Mouse (Mus musculus) intestine, embryonic 15.5 days (tissue): ENCODE results near the gene Rarb. TPM values are rescaled to one million over a fixed set of nuclear protein-coding genes. Genes with fewer than 3 reads are reported as not detected.
A peak's percentile ranks its signal among the peaks of the same experiment; 100 is the strongest.

Source experiments
- ATAC-seq: fragments of 200-750 bp; cut with Nextera tagmentation; 2 replicates; pipeline ENCODE4 v1.8.0; 2017; ENCODE audit warnings: moderate TSS enrichment, moderate library complexity
- H3K27ac ChIP-seq: fragments of 300-500 bp; sonication (generic); 2 replicates; pipeline ENCODE4 v1.5.1; 2015; ENCODE audit warnings: mild to moderate bottlenecking, inconsistent platforms
- H3K27me3 ChIP-seq: fragments of 300-500 bp; sonication (generic); replicated peaks from 2 replicates; pipeline ENCODE4 v1.6.1; 2015; ENCODE audit warnings: inconsistent platforms
- H3K36me3 ChIP-seq: fragments of 300-500 bp; sonication (generic); 2 replicates; pipeline ENCODE4 v1.6.1; 2015; ENCODE audit warnings: inconsistent platforms
- H3K4me1 ChIP-seq: fragments of 300-500 bp; sonication (generic); replicated peaks from 2 replicates; pipeline ENCODE4 v1.6.1; 2015; ENCODE audit warnings: inconsistent platforms
- H3K4me2 ChIP-seq: fragments of 300-500 bp; sonication (generic); replicated peaks from 2 replicates; pipeline ENCODE4 v1.6.1; 2015; ENCODE audit warnings: mild to moderate bottlenecking, inconsistent platforms
- H3K4me3 ChIP-seq: fragments of 300-500 bp; sonication (generic); replicated peaks from 2 replicates; pipeline ENCODE4 v1.5.1; 2015; ENCODE audit warnings: inconsistent platforms
- H3K9ac ChIP-seq: fragments of 300-500 bp; sonication (generic); 2 replicates; pipeline ENCODE4 v1.6.1; 2015; ENCODE audit warnings: inconsistent platforms
- H3K9me3 ChIP-seq: fragments of 300-500 bp; sonication (generic); 2 replicates; pipeline ENCODE4 v1.6.1; 2016; ENCODE audit warnings: inconsistent platforms
- WGBS: fragments of 180-500 bp; shearing (Covaris S2); methylation state at CpG from one replicate; pipeline ENCODE4 v1.1.7; 2015; 5-methylcytosine and 5-hydroxymethylcytosine counted together
- polyA plus RNA-seq: library from polyadenylated mRNA; unstranded; fragments of >200 nt; fragmentation: Nextera tagmentation; extraction: Ambion mirVana; gene quantifications from 2 replicates; pipeline ENCODE4 v1.2.1, GENCODE M21; 2015

Rarb gene
- polyA plus RNA-seq, 1 experiment from 2014 or later, result 10.2 TPM

DNA sequence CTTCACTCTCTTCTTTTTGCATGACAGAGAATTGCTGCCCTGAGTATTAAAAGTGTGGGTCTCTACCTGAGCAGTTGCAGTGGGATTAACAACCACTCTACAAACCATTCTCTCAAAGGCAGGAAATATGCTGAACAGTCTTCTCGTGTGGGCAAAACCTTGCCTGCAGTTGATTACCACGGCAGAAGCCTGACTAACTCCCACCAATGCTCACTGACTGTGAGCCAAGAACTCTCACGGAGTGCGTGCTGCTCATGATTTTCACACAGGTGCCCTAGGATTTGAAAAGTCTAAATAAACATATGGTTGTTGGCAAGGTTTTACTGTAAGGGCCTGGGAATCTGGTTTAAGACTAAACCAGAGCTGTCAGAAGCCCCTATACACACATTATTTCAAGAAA lies 309.1 kb downstream of the Rarb start:
- Histone ChIP-seq H3K36me3 (0 out of 2 replicates have a peak, but pooled peaks cover 4% of the 10 kb centered on the region), H3K9me3 (no peaks in the 10 kb centered on the region), H3K27me3 (no peaks in the 10 kb centered on the region), H3K27ac (no peak overlapping the region), H3K4me2 (no peak overlapping the region), H3K4me3 (no peak overlapping the region), H3K4me1 (no peaks in the 10 kb centered on the region), H3K9ac (no peak overlapping the region)
- no peak for ATAC-seq
- 68% methylated on average over 4 of the region's 4 CpGs for WGBS

DNA sequence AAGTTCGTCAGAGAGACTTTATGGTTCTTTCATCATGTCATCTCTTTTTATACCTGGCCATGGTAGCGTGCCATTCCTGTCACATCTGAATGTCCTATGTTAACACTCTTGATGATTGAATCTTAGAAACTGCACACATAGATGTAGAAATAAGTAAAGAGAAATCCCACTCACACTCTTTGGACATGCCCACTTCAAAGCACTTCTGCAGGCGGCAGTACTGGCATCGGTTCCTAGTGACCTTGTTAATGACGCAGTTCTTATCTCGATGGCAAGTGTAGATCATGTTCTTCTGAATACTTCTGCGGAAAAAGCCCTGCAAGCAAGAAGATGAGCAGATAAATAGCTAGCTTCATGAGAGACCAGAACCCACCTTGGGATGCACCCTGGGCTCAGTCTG lies 310.2 kb downstream of the Rarb start:
- Histone ChIP-seq H3K27me3 (no peaks in the 10 kb centered on the region), H3K36me3 (0 out of 2 replicates have a peak, but pooled peaks cover 4% of the 10 kb centered on the region), H3K9me3 (no peaks in the 10 kb centered on the region), H3K9ac (no peak overlapping the region), H3K4me1 (no peaks in the 10 kb centered on the region), H3K27ac (no peak overlapping the region), H3K4me2 (no peak overlapping the region), H3K4me3 (no peak overlapping the region)
- WGBS, result 93% methylated on average over 7 of the region's 7 CpGs
- ATAC-seq, result no peak

DNA sequence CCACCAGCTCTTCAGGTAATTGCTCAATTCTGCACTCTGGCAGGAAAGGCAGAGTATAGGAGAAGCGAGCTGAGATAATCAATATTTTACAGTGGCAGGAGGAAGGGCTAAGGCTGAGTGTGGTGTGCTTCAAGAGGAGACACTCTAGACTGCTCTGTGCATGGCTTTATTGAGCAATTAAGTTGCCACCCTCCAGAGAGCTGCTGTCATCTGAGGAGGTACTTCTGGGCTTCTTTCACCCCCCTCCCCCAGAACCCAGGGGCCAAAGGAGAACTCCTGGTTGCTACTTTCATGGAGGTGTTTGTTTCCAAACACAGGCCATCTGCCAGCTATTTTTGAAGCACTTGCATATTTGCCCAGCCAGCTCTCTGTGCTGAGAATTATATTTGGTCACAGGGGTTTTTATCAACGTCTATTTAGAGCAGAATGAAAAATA lies 321.7 kb downstream of the Rarb start:
- no peak overlapping the region for H3K9ac ChIP-seq
- no peak overlapping the region for H3K4me3 ChIP-seq
- no peak overlapping the region for H3K4me2 ChIP-seq
- H3K9me3 ChIP-seq, result no peaks in the 10 kb centered on the region
- no peak overlapping the region for H3K27ac ChIP-seq
- no peaks in the 10 kb centered on the region for H3K36me3 ChIP-seq
- H3K4me1 ChIP-seq, result no peaks in the 10 kb centered on the region
- no peak for ATAC-seq
- no peaks in the 10 kb centered on the region for H3K27me3 ChIP-seq
- WGBS, result 38% methylated on average over 2 of the region's 2 CpGs

DNA sequence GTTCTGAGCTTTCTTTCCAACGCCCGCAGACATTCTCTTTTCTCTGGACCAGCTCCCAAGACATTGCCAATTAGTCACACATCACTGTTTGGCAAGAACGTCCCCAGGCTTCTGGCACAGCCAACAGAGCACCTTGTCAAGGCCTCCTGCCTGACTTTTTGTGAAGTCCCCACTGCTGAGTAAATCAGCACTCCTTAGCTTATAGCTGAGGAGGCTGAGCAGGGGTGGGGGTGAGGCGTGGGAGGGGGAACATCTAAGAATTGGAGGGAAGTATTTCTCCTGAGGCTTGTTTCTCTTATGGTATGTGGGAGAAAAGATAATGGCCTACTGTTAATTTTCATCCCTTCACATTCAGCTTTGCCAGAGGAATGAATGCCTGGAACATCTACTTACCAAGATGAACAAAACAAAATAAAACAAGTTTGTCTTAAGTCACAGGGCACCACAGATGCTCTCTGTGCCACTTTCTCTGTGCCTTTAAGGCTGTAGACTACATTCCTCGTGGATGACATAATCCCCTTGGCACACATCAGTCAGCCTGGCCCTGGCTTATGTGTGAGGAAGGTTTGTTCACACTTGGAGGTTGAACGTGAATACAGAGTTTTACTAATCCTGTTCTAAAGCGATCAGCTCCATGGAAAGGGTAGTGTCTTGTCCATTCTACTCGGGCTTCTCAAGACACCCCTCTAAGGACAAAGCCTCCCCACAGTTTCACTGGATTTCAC lies 335.1 kb downstream of the Rarb start:
- Histone ChIP-seq H3K4me2 (no peak overlapping the region), H3K9me3 (no peaks in the 10 kb centered on the region), H3K27me3 (no peaks in the 10 kb centered on the region), H3K36me3 (no peaks in the 10 kb centered on the region), H3K4me3 (no peak overlapping the region), H3K27ac (no peak overlapping the region), H3K9ac (no peak overlapping the region), H3K4me1 (no peaks in the 10 kb centered on the region)
- ATAC-seq, result no peak
- 67% methylated on average over 8 of the region's 8 CpGs for WGBS

DNA sequence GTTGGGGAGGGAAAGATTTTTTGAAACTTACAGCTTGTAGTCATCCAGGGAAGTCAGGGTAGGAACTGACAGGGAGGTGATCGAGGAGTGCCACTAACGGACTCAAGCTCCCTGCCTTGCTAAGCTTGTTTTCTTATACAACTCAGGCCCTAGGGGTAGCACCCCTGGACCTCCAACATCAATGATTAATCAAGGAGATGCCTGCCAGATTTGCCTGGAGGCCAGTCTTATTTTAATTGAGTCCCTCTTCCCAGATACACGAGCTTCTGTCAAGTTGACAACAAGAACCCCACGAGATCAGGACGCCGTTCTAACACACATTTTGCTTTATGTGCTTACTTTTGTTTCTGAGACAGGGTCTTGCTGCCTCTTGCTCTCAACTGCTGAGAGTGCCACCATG lies 338.3 kb downstream of the Rarb start:
- no peaks in the 10 kb centered on the region for H3K4me1 ChIP-seq
- no peak for ATAC-seq

DNA sequence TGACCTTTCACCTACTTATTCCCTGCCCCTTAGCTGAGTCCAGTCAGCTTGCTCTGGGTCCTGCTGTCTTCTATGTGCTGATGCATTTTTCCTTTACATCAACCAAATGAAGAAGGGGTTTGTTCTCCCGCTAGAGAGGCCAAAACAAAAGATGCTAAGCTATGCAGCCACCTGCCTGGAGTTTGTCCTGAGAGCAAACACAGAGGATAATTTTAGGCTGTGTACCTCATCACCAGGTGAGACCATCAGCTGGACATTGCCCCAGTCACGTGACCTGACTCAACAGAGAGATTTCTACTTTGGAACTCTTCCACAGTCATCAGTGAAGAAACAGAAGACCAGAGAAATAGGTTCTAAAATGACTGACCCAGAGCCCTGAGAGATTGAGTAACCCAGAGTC lies 339.4 kb downstream of the Rarb start:
- 77% methylated on average over 2 of the region's 2 CpGs for WGBS
- H3K4me3 ChIP-seq, result no peak overlapping the region
- ATAC-seq, result no peak

More for the DNA sequence above, 338.3 kb downstream of the Rarb start:
- no peak overlapping the region for H3K4me3 ChIP-seq
- no peaks in the 10 kb centered on the region for H3K27me3 ChIP-seq
- WGBS, result 74% methylated on average over 6 of the region's 6 CpGs
- no peak overlapping the region for H3K27ac ChIP-seq
- H3K9me3 ChIP-seq, result no peaks in the 10 kb centered on the region
- no peaks in the 10 kb centered on the region for H3K36me3 ChIP-seq
- no peak overlapping the region for H3K9ac ChIP-seq
- H3K4me2 ChIP-seq, result no peak overlapping the region

GRCm38 (mm10) chr14:16478606-16479323 lies 340.2 kb downstream of the Rarb start:
- no peak for ATAC-seq
- WGBS, result 85% methylated on average over 1 of the region's 1 CpGs
- no peak overlapping the region for H3K27ac ChIP-seq

More for the DNA sequence above, 339.4 kb downstream of the Rarb start:
- H3K9ac ChIP-seq, result no peak overlapping the region
- H3K4me2 ChIP-seq, result no peak overlapping the region
- no peaks in the 10 kb centered on the region for H3K36me3 ChIP-seq
- no peak overlapping the region for H3K27ac ChIP-seq
- H3K4me1 ChIP-seq, result no peaks in the 10 kb centered on the region
- no peaks in the 10 kb centered on the region for H3K9me3 ChIP-seq
- H3K27me3 ChIP-seq, result no peaks in the 10 kb centered on the region

DNA sequence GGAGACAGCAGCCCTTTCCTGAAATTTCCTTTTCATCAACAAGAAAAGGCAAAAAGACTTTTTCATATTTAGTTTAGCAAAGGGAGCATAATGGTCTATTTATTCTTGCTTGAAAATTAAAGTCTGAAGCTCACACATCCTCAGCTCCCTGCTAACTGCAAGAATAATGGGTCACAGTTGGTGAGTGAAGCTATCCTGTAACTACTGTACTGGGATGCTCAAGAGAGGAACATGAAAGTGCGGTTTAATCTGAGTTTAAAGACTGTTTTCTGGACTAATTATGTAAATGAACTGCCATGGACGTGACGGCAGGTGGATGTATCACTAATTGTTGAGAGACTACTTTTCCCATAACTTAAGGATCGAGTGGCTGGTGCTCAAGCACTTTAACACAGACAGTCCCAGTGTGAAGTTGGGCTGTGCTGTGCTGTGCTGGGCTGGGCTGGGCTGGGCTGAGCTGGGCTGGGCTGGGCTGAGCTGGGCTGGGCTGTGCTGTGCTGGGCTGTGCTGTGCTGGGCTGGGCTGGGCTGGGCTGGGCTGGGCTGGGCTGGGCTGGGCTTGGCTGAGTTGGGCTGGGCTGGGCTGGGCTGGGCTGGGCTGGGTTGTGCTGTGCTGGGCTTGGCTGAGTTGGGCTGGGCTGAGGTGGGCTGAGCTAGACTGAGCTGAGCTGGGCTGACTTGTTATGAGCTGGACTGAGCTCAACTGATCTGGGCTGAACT lies 370.5 kb downstream of the Rarb start:
- Histone ChIP-seq H3K36me3 (no peaks in the 10 kb centered on the region), H3K27ac (no peak overlapping the region), H3K27me3 (no peaks in the 10 kb centered on the region), H3K9me3 (no peaks in the 10 kb centered on the region), H3K9ac (no peak overlapping the region), H3K4me3 (no peak overlapping the region), H3K4me2 (no peak overlapping the region), H3K4me1 (no peaks in the 10 kb centered on the region)
- WGBS, result 47% methylated on average over 4 of the region's 4 CpGs
- peak; percentile 90 for ATAC-seq

More at GRCm38 (mm10) chr14:16478606-16479323, 340.2 kb downstream of the Rarb start:
- H3K9ac ChIP-seq, result no peak overlapping the region
- no peaks in the 10 kb centered on the region for H3K4me1 ChIP-seq
- H3K27me3 ChIP-seq, result no peaks in the 10 kb centered on the region
- no peak overlapping the region for H3K4me2 ChIP-seq
- H3K36me3 ChIP-seq, result no peaks in the 10 kb centered on the region
- no peaks in the 10 kb centered on the region for H3K9me3 ChIP-seq
- no peak overlapping the region for H3K4me3 ChIP-seq

DNA sequence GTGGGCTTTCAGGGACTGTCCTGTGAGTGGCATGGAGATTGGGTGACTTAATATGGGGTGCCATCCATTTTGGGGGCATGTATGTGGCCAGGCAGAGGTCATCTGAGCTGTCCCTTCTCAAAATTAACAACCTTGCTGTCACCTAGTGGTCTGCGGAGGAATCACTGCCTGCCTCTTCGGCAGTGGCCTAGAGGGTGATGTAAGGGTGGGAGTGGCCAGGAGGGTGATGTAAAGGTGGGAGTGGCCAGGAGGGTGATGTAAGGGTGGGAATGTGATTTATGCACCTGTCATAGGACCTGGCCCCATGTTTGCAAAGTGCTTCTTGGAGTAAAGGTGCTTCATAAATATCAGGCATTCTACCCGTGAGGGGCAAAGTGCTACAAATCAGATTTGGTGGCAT lies 371.4 kb downstream of the Rarb start:
- no peaks in the 10 kb centered on the region for H3K4me1 ChIP-seq
- H3K27ac ChIP-seq, result no peak overlapping the region
- ATAC-seq, result peak; percentile 87
- WGBS, result 27% methylated on average over 3 of the region's 3 CpGs
- H3K9me3 ChIP-seq, result no peaks in the 10 kb centered on the region
- H3K4me3 ChIP-seq, result no peak overlapping the region
- H3K9ac ChIP-seq, result no peak overlapping the region
- no peak overlapping the region for H3K4me2 ChIP-seq
- no peaks in the 10 kb centered on the region for H3K27me3 ChIP-seq
- no peaks in the 10 kb centered on the region for H3K36me3 ChIP-seq

DNA sequence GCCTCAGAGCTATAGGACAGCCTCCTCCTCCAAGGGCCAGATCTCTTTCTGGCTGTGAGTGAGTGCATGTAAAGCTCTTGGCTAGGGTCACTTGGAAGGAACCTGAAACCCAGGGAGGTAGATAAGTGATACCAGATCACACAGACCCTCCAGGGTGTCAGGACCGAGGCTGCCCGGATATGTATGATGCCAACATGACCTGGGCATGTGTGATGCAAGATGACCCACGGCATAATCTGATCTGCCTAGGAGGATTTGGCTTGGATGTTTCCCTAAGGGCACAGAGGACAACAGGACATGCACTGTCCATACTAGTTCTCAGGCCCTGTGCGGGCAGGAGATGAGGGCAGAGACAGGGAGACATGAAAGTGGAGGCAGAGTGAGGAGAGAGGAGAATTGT lies 374.1 kb downstream of the Rarb start:
- no peaks in the 10 kb centered on the region for H3K4me1 ChIP-seq
- WGBS, result 83% methylated on average over 4 of the region's 4 CpGs
- H3K9ac ChIP-seq, result no peak overlapping the region
- H3K27ac ChIP-seq, result no peak overlapping the region
- H3K4me3 ChIP-seq, result no peak overlapping the region
- no peaks in the 10 kb centered on the region for H3K27me3 ChIP-seq
- H3K4me2 ChIP-seq, result no peak overlapping the region
- no peaks in the 10 kb centered on the region for H3K36me3 ChIP-seq
- H3K9me3 ChIP-seq, result no peaks in the 10 kb centered on the region
- no peak for ATAC-seq

GRCm38 (mm10) chr14:16439385-16440126 lies 379.4 kb downstream of the Rarb start:
- Histone ChIP-seq H3K4me2 (no peak overlapping the region), H3K4me3 (no peak overlapping the region), H3K9ac (no peak overlapping the region), H3K36me3 (no peaks in the 10 kb centered on the region), H3K9me3 (no peaks in the 10 kb centered on the region), H3K4me1 (no peaks in the 10 kb centered on the region), H3K27me3 (no peaks in the 10 kb centered on the region), H3K27ac (no peak overlapping the region)
- no peak for ATAC-seq
- WGBS, result 73% methylated on average over 6 of the region's 6 CpGs

DNA sequence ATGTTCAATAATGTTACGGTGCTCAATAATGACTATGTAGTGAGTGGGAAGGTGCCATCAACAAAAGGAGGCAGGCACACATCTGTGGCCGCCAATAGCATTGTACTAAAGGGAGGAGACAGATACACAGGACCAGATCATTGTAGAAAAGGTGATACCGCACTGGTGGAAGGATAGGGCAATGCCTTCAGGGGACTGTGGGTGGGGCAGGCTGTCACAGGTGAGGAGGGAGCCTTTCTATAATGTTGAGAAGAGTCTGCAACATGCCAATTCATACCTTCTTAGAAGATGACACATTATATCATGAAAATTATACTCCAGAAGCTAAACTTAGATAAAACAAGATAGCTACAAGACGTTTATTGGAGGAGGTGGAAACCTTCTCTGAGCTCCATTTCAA lies 381.6 kb downstream of the Rarb start:
- 88% methylated on average over 4 of the region's 4 CpGs for WGBS
- H3K4me2 ChIP-seq, result no peak overlapping the region
- no peaks in the 10 kb centered on the region for H3K27me3 ChIP-seq
- no peak for ATAC-seq
- no peak overlapping the region for H3K4me3 ChIP-seq
- no peaks in the 10 kb centered on the region for H3K36me3 ChIP-seq
- H3K9ac ChIP-seq, result no peak overlapping the region
- no peaks in the 10 kb centered on the region for H3K9me3 ChIP-seq
- no peak overlapping the region for H3K27ac ChIP-seq
- H3K4me1 ChIP-seq, result no peaks in the 10 kb centered on the region
